Mouse (Mus musculus) liver, postnatal 0 days (tissue): ENCODE data around the gene Sdha.

Experiments
- CTCF ChIP-seq: sonication (generic); IDR thresholded peaks from 2 replicates; pipeline ENCODE4 v1.5.1; 2016; ENCODE audit warnings: antibody characterized with exemption, low read depth
- EP300 ChIP-seq: IDR thresholded peaks from 2 replicates; pipeline ENCODE4 v1.6.1; 2016; ENCODE audit warnings: antibody characterized with exemption, low read depth, mild to moderate bottlenecking

- no peak for TF ChIP-seq CTCF
- TF ChIP-seq EP300: no peak
These were observed 20.8 kb downstream of the Sdha start for GRCm38 (mm10) chr13:74329321-74329720.
